ENCODE assay signal across 8 mouse cellular contexts in genomic region chr13:102537424-102538242, GRCm38 (mm10).
A peak's percentile ranks its signal among the peaks of the same experiment; 100 is the strongest.
DNase-seq lines count a peak whose midpoint lies in the region; ATAC-seq and TF ChIP-seq lines count a peak whose summit lies in the region.

No protein-coding gene starts in this region.

- no peak for DNase-seq in heart, postnatal 4 days
- DNase-seq in mesoderm, embryonic 11.5 days (ENCODE audit: low read depth, low spot score), result peak; percentile 53
- no peak for DNase-seq in cerebellum, adult 9-10 months
- no peak for DNase-seq in cerebellum, adult 8-10 months

- no peaks in the 10 kb centered on the region for H3K9me3 ChIP-seq in heart, embryonic 11.5 days (replicated peaks; ENCODE audit: control insufficient read depth, low read length)
- H3K9me3 ChIP-seq in E14TG2a.4 (ENCODE audit: low read length), result no peaks in the 10 kb centered on the region
- H3K9me3 ChIP-seq in forebrain, embryonic 13.5 days (replicated peaks), result no peaks in the 10 kb centered on the region
- no peaks in the 10 kb centered on the region for H3K9me3 ChIP-seq in kidney, embryonic 15.5 days (replicated peaks)

- no peak overlapping the region for H3K27ac ChIP-seq in heart, embryonic 11.5 days (ENCODE audit: low read depth, low read length)
- no peak overlapping the region for H3K27ac ChIP-seq in forebrain, embryonic 13.5 days
- H3K27ac ChIP-seq in kidney, embryonic 15.5 days, result peak overlapping the region; percentile 59

- H3K9ac ChIP-seq in heart, embryonic 11.5 days (ENCODE audit: low read depth, low read length), result no peak overlapping the region
- peak overlapping the region; percentile 21; the same call in 1 of the 2 replicates for H3K9ac ChIP-seq in forebrain, embryonic 13.5 days
- H3K9ac ChIP-seq in kidney, embryonic 15.5 days, result 0 out of 2 replicates have a peak overlapping the region, but pooled peaks have one; percentile 14

- ATAC-seq in heart, embryonic 11.5 days (replicated peaks; ENCODE audit: insufficient number of reproducible peaks, low FRiP score, low TSS enrichment), result no peak
- peak; percentile 39; the same call in 1 of the 2 replicates for ATAC-seq in forebrain, embryonic 13.5 days
- peak; percentile 76; the same call in 1 of the 2 replicates for ATAC-seq in kidney, embryonic 15.5 days (replicated peaks; ENCODE audit: low FRiP score)

- H3K36me3 ChIP-seq in heart, embryonic 11.5 days (ENCODE audit: control insufficient read depth, insufficient read depth, low read length), result no peaks in the 10 kb centered on the region
- H3K36me3 ChIP-seq in E14TG2a.4 (ENCODE audit: insufficient read depth, low read length), result no peaks in the 10 kb centered on the region
- H3K36me3 ChIP-seq in forebrain, embryonic 13.5 days (ENCODE audit: poor library complexity, severe bottlenecking), result no peaks in the 10 kb centered on the region
- no peaks in the 10 kb centered on the region for H3K36me3 ChIP-seq in kidney, embryonic 15.5 days

- peak overlapping the region; percentile 57 for H3K4me2 ChIP-seq in heart, embryonic 11.5 days
- peak overlapping the region; percentile 54 for H3K4me2 ChIP-seq in forebrain, embryonic 13.5 days
- peak overlapping the region; percentile 55 for H3K4me2 ChIP-seq in kidney, embryonic 15.5 days

- WGBS in heart, embryonic 11.5 days (ENCODE audit: insufficient replicate concordance), result 35% methylated on average over 19 of the region's 19 CpGs
- WGBS in forebrain, embryonic 13.5 days, result 36% methylated on average over 19 of the region's 19 CpGs
- WGBS in kidney, embryonic 15.5 days, result 14% methylated on average over 19 of the region's 19 CpGs

- no peaks in the 10 kb centered on the region for H3K27me3 ChIP-seq in heart, embryonic 11.5 days (ENCODE audit: control insufficient read depth, insufficient read depth, low read length)
- H3K27me3 ChIP-seq in E14TG2a.4 (ENCODE audit: insufficient read depth, low read length), result 0 out of 2 replicates have a peak, but pooled peaks cover 8% of the 10 kb centered on the region
- H3K27me3 ChIP-seq in forebrain, embryonic 13.5 days, result no peaks in the 10 kb centered on the region
- 0 out of 2 replicates have a peak, but pooled peaks cover 3% of the 10 kb centered on the region for H3K27me3 ChIP-seq in kidney, embryonic 15.5 days

- no peak for TF ChIP-seq CTCF in E14TG2a.4 (conservative IDR thresholded peaks at IDR 0.05; ENCODE audit: low read length)

- H3K4me1 ChIP-seq in heart, embryonic 11.5 days (ENCODE audit: control insufficient read depth, insufficient read depth, low read length), result no peaks in the 10 kb centered on the region
- H3K4me1 ChIP-seq in E14TG2a.4 (replicated peaks; ENCODE audit: low read depth, low read length), result 0 out of 2 replicates have a peak, but pooled peaks cover 7% of the 10 kb centered on the region
- H3K4me1 ChIP-seq in forebrain, embryonic 13.5 days, result peaks cover 20% of the 10 kb centered on the region
- peaks cover 22% of the 10 kb centered on the region for H3K4me1 ChIP-seq in kidney, embryonic 15.5 days

- peak overlapping the region; percentile 20; the same call in 1 of the 2 replicates for H3K4me3 ChIP-seq in heart, embryonic 11.5 days (ENCODE audit: low read depth, low read length)
- peak overlapping the region; percentile 46; the same call in 1 of the 2 replicates for H3K4me3 ChIP-seq in E14TG2a.4 (replicated peaks; ENCODE audit: low read length)
- H3K4me3 ChIP-seq in forebrain, embryonic 13.5 days, result peak overlapping the region; percentile 17
- peak overlapping the region; percentile 28 for H3K4me3 ChIP-seq in kidney, embryonic 15.5 days (replicated peaks)
